Comparison of ENCODE assay signal across 9 mouse cellular contexts in the genomic region with DNA sequence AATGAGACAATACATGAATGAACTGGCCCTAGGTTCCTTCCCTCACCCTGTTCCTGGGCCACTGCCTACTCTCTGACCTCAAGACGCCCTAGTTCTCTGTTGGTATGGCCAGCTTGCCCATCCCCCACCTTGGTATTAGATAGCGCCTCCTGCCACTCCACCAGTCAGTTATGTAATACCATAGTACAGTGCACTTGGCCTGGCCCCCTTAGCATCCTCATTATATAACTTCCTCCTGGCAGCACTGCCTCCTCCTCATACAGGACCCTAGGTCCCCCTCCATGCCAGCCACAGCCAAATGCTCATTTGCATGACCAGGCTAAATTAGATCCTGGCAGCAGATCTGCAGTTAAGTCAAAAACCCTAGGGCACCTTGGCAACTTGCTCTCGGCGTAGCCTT. TPM values are rescaled to one million over a fixed set of nuclear protein-coding genes. Genes with fewer than 3 reads are reported as not detected.
DNase-seq lines count a peak whose midpoint lies in the region; ATAC-seq and TF ChIP-seq lines count a peak whose summit lies in the region.
"Had no signal": no experiment of that assay in that cellular context is flagged by ENCODE, and none has a peak within 500 bp of the region (broad histone marks: within the 10 kb centered on the region; RNA-seq: fewer than 3 reads in every experiment).

No protein-coding gene starts in this region.

- TF ChIP-seq CTCF in hindbrain, postnatal 0 days (IDR thresholded peaks at IDR 0.05; ENCODE audit: low read depth) = no peak
- no peak for TF ChIP-seq CTCF in bone marrow macrophage, adult 2 months (IDR thresholded peaks at IDR 0.05; ENCODE audit: low read depth, low read length)

- no peak overlapping the region for H3K4me2 ChIP-seq in hindbrain, postnatal 0 days (ENCODE audit: low read depth, low read length)
- H3K4me2 ChIP-seq in hindbrain, embryonic 13.5 days = no peak overlapping the region
- H3K4me2 ChIP-seq in heart, embryonic 15.5 days = no peak overlapping the region
- H3K4me2 ChIP-seq: limb, embryonic 13.5 days had no signal

- H3K4me3 ChIP-seq in hindbrain, postnatal 0 days (ENCODE audit: low read length) = no peak overlapping the region
- no peak overlapping the region for H3K4me3 ChIP-seq in hindbrain, embryonic 13.5 days
- H3K4me3 ChIP-seq in bone marrow macrophage, adult 2 months (ENCODE audit: insufficient read depth, low read length) = no peak overlapping the region
- H3K4me3 ChIP-seq in heart, embryonic 15.5 days = no peak overlapping the region
- H3K4me3 ChIP-seq: limb, embryonic 13.5 days had no signal

- 53% methylated on average over 4 of the region's 4 CpGs for WGBS in hindbrain, postnatal 0 days
- 90% methylated on average over 4 of the region's 4 CpGs for WGBS in hindbrain, embryonic 13.5 days
- WGBS in heart, embryonic 15.5 days = 75% methylated on average over 4 of the region's 4 CpGs

- H3K9me3 ChIP-seq in hindbrain, postnatal 0 days (ENCODE audit: low read length) = no peaks in the 10 kb centered on the region
- H3K9me3 ChIP-seq in hindbrain, embryonic 13.5 days = no peaks in the 10 kb centered on the region
- H3K9me3 ChIP-seq in heart, embryonic 15.5 days (replicated peaks) = no peaks in the 10 kb centered on the region
- H3K9me3 ChIP-seq: limb, embryonic 13.5 days had no signal

- peak overlapping the region; percentile 74; the same call in 1 of the 2 replicates for H3K27ac ChIP-seq in hindbrain, postnatal 0 days
- H3K27ac ChIP-seq in hindbrain, embryonic 13.5 days = no peak overlapping the region
- H3K27ac ChIP-seq in bone marrow macrophage, adult 2 months (ENCODE audit: insufficient read depth, low read depth, low read length) = peak overlapping the region; percentile 76
- H3K27ac ChIP-seq in heart, embryonic 15.5 days = no peak overlapping the region
- H3K27ac ChIP-seq: limb, embryonic 13.5 days had no signal

- peaks cover 7% of the 10 kb centered on the region for H3K4me1 ChIP-seq in hindbrain, postnatal 0 days (ENCODE audit: insufficient read depth, low read length)
- H3K4me1 ChIP-seq in hindbrain, embryonic 13.5 days (replicated peaks) = peaks cover 19% of the 10 kb centered on the region
- peaks cover 73% of the 10 kb centered on the region for H3K4me1 ChIP-seq in bone marrow macrophage, adult 2 months (ENCODE audit: control insufficient read depth, insufficient read depth, low read length)
- H3K4me1 ChIP-seq in heart, embryonic 15.5 days (replicated peaks) = peaks cover 22% of the 10 kb centered on the region

- peak; percentile 76 for DNase-seq in hindbrain, postnatal 0 days (ENCODE audit: low spot score)
- peak; percentile 63 for DNase-seq in A20 (ENCODE audit: low read depth, low spot score)
- DNase-seq in skeletal muscle tissue, adult 2 months (ENCODE audit: low read depth, low spot score) = peak; percentile 95
- no peak for DNase-seq in thymus, postnatal 10 days (ENCODE audit: low spot score in 2 of 2)
- DNase-seq in embryo, embryonic 11 days = no peak

- H3K9ac ChIP-seq in hindbrain, postnatal 0 days (replicated peaks; ENCODE audit: low read length) = no peak overlapping the region
- H3K9ac ChIP-seq in hindbrain, embryonic 13.5 days = no peak overlapping the region
- no peak overlapping the region for H3K9ac ChIP-seq in heart, embryonic 15.5 days
- H3K9ac ChIP-seq: limb, embryonic 13.5 days had no signal

- H3K27me3 ChIP-seq in hindbrain, postnatal 0 days (ENCODE audit: insufficient read depth, low read length) = no peaks in the 10 kb centered on the region
- no peaks in the 10 kb centered on the region for H3K27me3 ChIP-seq in hindbrain, embryonic 13.5 days
- H3K27me3 ChIP-seq in heart, embryonic 15.5 days = no peaks in the 10 kb centered on the region
- H3K27me3 ChIP-seq: limb, embryonic 13.5 days had no signal

- TF ChIP-seq POLR2A in bone marrow macrophage, adult 2 months (IDR thresholded peaks at IDR 0.05; ENCODE audit: borderline replicate concordance, low read depth, low read length) = no peak

- peak; percentile 55 for ATAC-seq in hindbrain, postnatal 0 days
- ATAC-seq in hindbrain, embryonic 13.5 days (ENCODE audit: low FRiP score) = no peak
- ATAC-seq in heart, embryonic 15.5 days (replicated peaks; ENCODE audit: insufficient number of reproducible peaks, insufficient read depth, low FRiP score, low read depth) = 0 out of 2 replicates have a peak, but pooled peaks have one; percentile 14

- H3K36me3 ChIP-seq in hindbrain, postnatal 0 days (ENCODE audit: insufficient read depth, low read length) = peaks cover 7% of the 10 kb centered on the region; the same call in 1 of the 2 replicates
- peaks cover 44% of the 10 kb centered on the region for H3K36me3 ChIP-seq in hindbrain, embryonic 13.5 days
- H3K36me3 ChIP-seq in heart, embryonic 15.5 days = peaks cover 48% of the 10 kb centered on the region

RNA-seq across cellular contexts. Expression of gene Plekho2, which starts 18.8 kb away (rescaled TPM):
- 12.7 and 17.9 TPM in 2 replicates for total RNA-seq in hindbrain, postnatal 0 days (2014; rRNA removed)
- 7.0 and 7.8 TPM in 2 replicates for polyA plus RNA-seq in hindbrain, postnatal 0 days (2015; fragmentation: Nextera tagmentation; extraction: Ambion mirVana)
- polyA plus RNA-seq in hindbrain, embryonic 13.5 days (2015; fragmentation: Nextera tagmentation; extraction: Ambion mirVana) = 5.8 and 7.6 TPM in 2 replicates
- polyA plus RNA-seq in bone marrow macrophage, adult 2 months (2012; ENCODE audit: insufficient read depth, insufficient read length, missing spikeins) = 193 and 213 TPM in 2 replicates
- polyA plus RNA-seq in heart, embryonic 15.5 days (2015; fragmentation: Nextera tagmentation; extraction: Ambion mirVana) = 9.8 and 14.8 TPM in 2 replicates

RNA-seq across cellular contexts. Expression of gene Pif1, which starts 25.9 kb away (rescaled TPM):
- total RNA-seq in hindbrain, postnatal 0 days (2014; rRNA removed) = 3.5 and 15.2 TPM in 2 replicates
- 2.4 and 2.9 TPM in 2 replicates for polyA plus RNA-seq in hindbrain, postnatal 0 days (2015; fragmentation: Nextera tagmentation; extraction: Ambion mirVana)
- polyA plus RNA-seq in hindbrain, embryonic 13.5 days (2015; fragmentation: Nextera tagmentation; extraction: Ambion mirVana) = 3.8 and 4.4 TPM in 2 replicates
- polyA plus RNA-seq in bone marrow macrophage, adult 2 months (2012; ENCODE audit: insufficient read depth, insufficient read length, missing spikeins) = 3.8 and 4.4 TPM in 2 replicates
- polyA plus RNA-seq in heart, embryonic 15.5 days (2015; fragmentation: Nextera tagmentation; extraction: Ambion mirVana) = 9.8 and 12.8 TPM in 2 replicates

RNA-seq across cellular contexts. Expression of gene Ankdd1a, which starts 41.0 kb away (rescaled TPM):
- 3.7 and 5.9 TPM in 2 replicates for total RNA-seq in hindbrain, postnatal 0 days (2014; rRNA removed)
- 0.81 and 1.2 TPM in 2 replicates for polyA plus RNA-seq in hindbrain, postnatal 0 days (2015; fragmentation: Nextera tagmentation; extraction: Ambion mirVana)
- 0.51 and 0.75 TPM in 2 replicates for polyA plus RNA-seq in hindbrain, embryonic 13.5 days (2015; fragmentation: Nextera tagmentation; extraction: Ambion mirVana)
- 4.1 and 6.4 TPM in 2 replicates for polyA plus RNA-seq in bone marrow macrophage, adult 2 months (2012; ENCODE audit: insufficient read depth, insufficient read length, missing spikeins)
- not detected in 2 replicates for polyA plus RNA-seq in heart, embryonic 15.5 days (2015; fragmentation: Nextera tagmentation; extraction: Ambion mirVana)
- polyA plus RNA-seq: limb, embryonic 13.5 days had no signal

Comparison
In these comparisons a context has a peak if more than half of its experiments do, and no peak if none do; other contexts are left out.
1. H3K27ac ChIP-seq: peak in hindbrain, postnatal 0 days (single experiment) and bone marrow macrophage, adult 2 months (single experiment); none in hindbrain, embryonic 13.5 days (single experiment) and heart, embryonic 15.5 days (single experiment).
2. DNase-seq: peak in hindbrain, postnatal 0 days (single experiment), A20 (single experiment) and skeletal muscle tissue, adult 2 months (single experiment); none in thymus, postnatal 10 days (0 of 2) and embryo, embryonic 11 days (single experiment).
3. RNA of gene Plekho2, which starts 18.8 kb away (polyA plus RNA-seq): 193 to 213 TPM in bone marrow macrophage, adult 2 months; 9.8 to 14.8 TPM in heart, embryonic 15.5 days, 5.8 to 7.6 TPM in hindbrain, embryonic 13.5 days and 7.0 to 7.8 TPM in hindbrain, postnatal 0 days; every median in the first group is over 10 times any median in the second.